Mouse (Mus musculus): ENCODE results near the gene Dyrk3.

Dyrk3 gene

DNA sequence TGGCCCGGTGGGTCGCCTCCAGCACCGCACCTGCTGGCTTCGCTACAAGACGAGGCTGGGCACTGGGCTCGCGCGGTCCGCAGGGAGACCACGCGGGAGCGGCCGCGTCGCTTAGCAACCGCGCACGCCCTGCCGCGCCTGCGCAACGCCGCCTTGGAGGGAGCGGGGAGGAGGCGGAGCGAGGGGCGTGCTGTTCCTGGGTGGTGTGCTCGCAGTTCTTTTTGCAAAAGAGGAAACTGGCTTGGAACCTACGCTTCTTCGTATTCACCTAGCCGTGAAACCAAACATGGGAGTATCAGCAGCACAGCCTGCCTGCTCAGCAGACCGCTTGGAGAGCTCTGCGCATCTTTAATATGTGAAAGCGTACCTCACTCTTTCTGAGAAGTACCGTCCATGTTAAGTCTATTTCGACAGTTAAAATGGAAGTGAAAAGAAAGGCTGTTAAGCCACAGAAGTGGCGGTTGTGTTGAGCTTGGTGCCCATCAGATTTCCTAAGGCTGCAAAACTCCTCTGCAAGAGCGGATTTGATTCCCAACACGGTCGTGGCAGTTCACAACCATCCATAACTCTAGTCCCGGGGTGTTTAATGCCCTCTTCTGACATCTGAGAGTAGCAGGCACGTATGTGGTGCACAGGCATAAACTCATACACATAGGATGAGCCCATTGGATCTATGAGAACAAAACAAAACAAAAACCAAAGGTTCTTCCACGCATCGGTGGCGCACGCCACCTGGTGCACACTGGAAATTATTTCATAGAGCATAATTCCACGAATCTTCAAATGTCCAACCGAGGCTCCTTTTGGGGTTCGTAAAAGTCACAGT lies at the start of gene Dyrk3:
TSS of gene Dyrk3 (minus strand) at position 150 of the 826 bp plus-strand sequence.
- DNase-seq (ENCODE audit: inconsistent age in 2 of 2, low spot score in 1 of 2) = peak; percentile 95 to 97

GRCm38 (mm10) chr1:131187856-131188255 lies 49.7 kb upstream of the Dyrk3 start:
- DNase-seq (ENCODE audit: inconsistent age in 2 of 2, low spot score in 1 of 2) = no peak

- peak in 1 of 2 experiments; percentile 24 for DNase-seq (ENCODE audit: inconsistent age in 2 of 2, low spot score in 1 of 2)
Observed at GRCm38 (mm10) chr1:131186995-131187394, 48.9 kb upstream of the Dyrk3 start.

- no peak for DNase-seq (ENCODE audit: inconsistent age in 2 of 2, low spot score in 1 of 2)
Observed at GRCm38 (mm10) chr1:131185821-131186506, 47.8 kb upstream of the Dyrk3 start.

DNA sequence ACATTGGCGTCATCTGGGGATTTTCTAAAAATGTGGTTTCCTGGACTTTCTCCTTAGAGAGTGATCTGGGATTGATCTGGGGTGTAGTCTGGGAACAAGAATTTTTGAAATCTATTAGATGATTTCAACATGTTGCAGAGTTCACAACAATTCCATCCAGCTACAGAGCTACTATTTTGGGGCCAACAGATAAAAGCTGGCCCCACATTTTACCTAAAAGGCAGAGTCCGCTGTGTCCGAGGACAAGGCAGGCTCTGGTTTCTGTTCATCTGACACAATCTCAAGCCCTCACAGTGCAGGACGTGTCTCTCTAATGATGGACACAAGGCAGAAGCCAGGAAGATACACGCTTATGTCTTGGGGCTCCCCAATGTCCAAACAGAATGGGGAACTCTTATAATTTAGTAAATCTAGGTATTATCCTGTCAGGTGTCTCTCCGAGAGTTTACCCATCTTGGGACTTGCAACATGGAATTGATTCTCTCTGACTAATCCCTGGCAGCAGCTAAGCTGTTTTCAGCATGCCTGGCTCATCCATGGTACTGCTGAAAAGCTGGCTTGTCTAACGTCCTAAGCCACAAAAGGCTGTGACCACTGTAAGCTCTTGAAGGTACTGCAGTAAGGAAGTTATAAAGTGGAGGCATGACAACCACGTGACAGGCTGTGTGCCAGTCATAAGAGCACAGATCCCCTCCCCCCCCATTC lies 47.0 kb upstream of the Dyrk3 start:
- DNase-seq (ENCODE audit: inconsistent age in 2 of 2, low spot score in 1 of 2) = peak in 1 of 2 experiments; percentile 22

DNA sequence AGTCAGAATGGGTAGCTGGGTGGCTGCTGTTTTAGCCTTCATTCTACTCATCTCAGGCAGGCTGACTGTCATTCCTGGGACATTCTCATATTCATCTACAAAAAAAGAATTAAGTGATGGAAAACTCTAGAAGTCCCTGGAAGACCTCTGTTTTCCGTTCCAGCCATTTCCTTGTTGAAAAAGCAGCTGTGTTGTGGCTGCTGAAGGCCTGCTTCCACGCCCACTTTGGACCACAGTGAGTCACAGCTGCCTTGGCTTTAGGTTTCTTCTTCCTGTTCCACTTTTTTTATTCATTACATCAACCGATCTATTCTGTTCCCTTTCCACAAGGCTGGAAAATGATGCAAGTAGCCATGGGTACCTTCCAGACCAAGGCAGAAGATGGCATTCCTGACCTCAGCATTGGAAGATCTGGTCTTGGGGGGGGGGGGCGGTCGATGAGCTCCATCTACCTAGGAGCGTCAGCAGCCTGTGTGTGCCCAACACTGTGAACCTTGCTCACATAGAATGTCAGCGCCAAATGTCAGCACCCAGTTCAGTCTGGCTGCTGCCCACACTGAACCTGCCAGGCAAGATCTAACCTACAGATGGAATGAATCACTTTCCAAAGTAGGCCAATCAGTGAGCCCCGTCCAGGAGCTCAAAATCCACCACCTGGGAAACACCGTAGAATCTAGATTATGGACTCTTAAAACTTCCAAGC lies 46.3 kb upstream of the Dyrk3 start:
- DNase-seq (ENCODE audit: inconsistent age in 2 of 2, low spot score in 1 of 2) = peak in 1 of 2 experiments; percentile 68

DNA sequence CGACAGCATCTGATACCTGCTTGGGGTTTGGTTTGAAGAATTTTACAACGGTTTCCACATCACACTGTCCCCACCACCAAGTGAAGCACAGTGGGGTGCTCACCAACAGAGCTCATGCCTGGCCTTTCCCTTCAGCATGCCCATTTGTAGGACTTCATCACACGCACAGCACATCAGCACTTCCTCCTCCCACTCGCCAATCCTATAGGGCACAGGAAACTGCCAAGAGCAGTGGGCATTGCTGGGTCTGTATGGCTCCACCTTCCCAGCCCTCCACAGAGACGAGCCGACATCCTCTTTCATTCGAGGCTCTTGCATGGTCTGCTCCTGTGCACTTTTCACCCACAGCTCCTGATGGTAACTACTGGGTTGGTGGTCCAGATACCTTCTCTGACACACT lies 45.1 kb upstream of the Dyrk3 start:
- DNase-seq (ENCODE audit: inconsistent age in 2 of 2, low spot score in 1 of 2) = peak in 1 of 2 experiments; percentile 36

DNA sequence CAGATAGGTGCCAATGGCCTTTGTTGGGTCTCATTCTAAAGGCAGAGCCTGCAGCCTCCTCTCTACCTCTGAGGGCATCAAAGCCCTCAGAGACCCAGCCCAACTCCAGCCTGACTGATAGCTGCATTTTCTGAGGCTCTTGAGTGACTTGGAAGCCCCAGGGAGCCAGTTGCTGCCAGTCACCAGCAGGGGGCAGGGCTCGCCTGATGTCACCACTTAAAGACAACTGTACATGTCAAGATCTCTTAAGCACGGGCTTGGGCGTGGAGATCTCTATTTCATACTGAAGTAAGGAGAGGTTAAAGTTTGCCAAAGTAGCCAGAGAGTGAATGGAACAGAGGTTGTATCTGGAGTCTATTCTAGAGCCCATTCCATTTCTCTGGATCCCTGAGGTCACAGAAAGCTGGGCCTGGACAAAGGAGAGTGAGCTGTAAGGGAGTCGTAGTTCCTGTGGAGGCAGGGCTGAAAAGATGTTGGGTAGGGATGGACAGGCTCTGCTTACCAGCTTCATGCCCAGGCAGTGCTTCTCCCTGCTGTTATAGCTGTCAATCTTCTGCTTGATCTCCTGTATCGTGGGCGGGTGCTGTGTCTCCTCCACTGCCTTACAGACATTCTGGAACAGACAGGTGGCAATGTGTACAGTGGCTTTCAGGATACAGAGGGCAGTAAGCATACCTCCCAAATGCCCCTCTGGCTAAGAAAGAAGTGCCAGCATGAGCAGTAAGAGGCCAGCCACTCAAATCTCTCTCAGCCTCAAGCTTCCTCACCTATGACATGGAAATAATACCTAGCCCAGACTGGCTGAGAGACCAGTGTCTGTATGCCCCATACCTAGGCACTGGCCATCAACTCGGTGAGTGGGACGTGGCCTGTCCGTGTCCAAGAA lies 43.7 kb upstream of the Dyrk3 start:
- peak; percentile 84 to 95 for DNase-seq (ENCODE audit: inconsistent age in 2 of 2, low spot score in 1 of 2)

DNA sequence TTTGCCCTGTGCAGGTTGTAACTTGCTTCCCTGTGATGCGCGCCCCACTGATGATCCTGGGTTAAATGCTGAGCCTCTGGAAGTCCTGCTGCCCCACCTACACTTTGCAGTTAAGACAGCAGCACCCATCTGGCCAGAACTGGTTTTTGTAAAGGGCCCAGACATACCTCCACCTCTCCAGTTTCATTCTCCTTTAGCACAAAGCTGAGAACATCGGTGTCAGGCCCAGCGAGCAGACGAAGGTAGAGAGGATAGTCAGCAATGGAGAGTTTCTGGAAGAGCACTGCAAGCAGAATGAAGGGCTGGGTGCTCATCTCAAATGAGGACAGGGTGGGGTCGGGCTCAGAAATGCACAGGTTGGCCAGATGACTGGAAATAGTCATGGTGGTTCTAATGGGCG lies 42.2 kb upstream of the Dyrk3 start:
- DNase-seq (ENCODE audit: inconsistent age in 2 of 2, low spot score in 1 of 2) = no peak

DNA sequence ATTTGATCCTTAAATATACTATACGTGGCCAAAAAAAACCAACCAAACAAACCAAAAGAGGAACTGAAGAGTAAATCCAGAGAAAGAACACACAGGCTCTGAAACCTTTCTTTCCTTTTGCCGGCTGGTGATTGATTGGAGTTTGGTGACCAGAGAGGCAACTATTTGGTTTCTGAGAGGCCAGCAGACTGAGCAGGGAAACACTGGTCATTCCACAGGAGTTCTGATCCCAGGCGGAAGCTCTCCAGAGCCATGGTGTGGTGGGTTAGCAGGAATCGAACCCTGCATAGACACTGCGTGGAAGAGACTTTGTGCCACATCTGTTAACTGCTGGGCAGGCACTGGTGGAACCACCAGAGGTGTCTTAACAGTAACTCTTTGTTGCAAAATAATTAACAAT lies 39.9 kb upstream of the Dyrk3 start:
- DNase-seq (ENCODE audit: inconsistent age in 2 of 2, low spot score in 1 of 2) = peak in 1 of 2 experiments; percentile 65

- DNase-seq (ENCODE audit: inconsistent age in 2 of 2, low spot score in 1 of 2) = peak; percentile 75 to 85
Observed at GRCm38 (mm10) chr1:131177249-131177648, 39.1 kb upstream of the Dyrk3 start.

- DNase-seq (ENCODE audit: inconsistent age in 2 of 2, low spot score in 1 of 2) = peak; percentile 49 to 67
Observed at GRCm38 (mm10) chr1:131175819-131176218, 37.7 kb upstream of the Dyrk3 start.

DNA sequence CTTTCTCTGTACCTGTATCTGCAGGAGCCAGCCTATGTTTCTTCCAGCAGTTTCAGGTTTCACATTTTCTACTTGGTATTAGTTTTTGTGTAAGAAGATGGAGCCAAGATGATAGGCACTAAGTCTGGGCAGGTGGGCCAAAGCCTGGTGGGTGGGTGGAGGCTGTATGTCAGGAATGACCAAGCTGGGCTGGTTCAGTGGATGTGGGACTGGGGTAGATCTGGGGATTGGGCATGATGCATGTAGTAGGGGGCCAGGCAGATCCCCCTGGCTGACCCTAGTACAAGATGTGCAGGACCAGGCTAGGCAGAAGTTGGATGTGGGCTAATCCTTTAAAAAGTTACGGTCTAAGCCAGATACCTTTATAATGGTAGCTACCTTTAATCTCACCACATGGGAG lies 37.0 kb upstream of the Dyrk3 start:
- no peak for DNase-seq (ENCODE audit: inconsistent age in 2 of 2, low spot score in 1 of 2)

- peak; percentile 47 to 73 for DNase-seq (ENCODE audit: inconsistent age in 2 of 2, low spot score in 1 of 2)
Observed at GRCm38 (mm10) chr1:131174299-131174861, 36.2 kb upstream of the Dyrk3 start.

DNA sequence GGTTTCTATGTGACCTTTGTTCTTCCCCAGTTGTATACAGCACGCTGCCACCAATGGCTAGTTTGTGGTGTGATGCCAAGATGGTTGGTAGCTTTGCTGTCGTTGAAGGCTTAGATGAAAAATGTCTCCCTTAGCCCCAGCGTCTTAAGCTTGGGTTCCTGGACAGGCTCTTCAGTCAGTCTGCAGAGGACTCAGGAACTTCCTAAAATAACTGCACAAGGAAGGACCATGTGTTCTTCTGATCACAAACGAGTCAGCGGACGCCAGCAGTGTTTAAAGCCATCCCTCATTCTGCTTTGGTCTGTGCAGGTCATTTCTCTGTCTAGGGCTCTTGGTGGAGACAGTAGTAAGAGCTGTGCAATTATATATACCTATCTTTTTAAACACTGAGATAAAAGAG lies 35.7 kb upstream of the Dyrk3 start:
- DNase-seq (ENCODE audit: inconsistent age in 2 of 2, low spot score in 1 of 2) = no peak

- DNase-seq (ENCODE audit: inconsistent age in 2 of 2, low spot score in 1 of 2) = peak in 1 of 2 experiments; percentile 58
Observed at GRCm38 (mm10) chr1:131173001-131173400, 34.9 kb upstream of the Dyrk3 start.

GRCm38 (mm10) chr1:131167612-131168011 lies 29.5 kb upstream of the Dyrk3 start:
- no peak for DNase-seq (ENCODE audit: inconsistent age in 2 of 2, low spot score in 1 of 2)

GRCm38 (mm10) chr1:131164427-131164826 lies 26.3 kb upstream of the Dyrk3 start:
- no peak for DNase-seq (ENCODE audit: inconsistent age in 2 of 2, low spot score in 1 of 2)

GRCm38 (mm10) chr1:131161091-131161490 lies 23.0 kb upstream of the Dyrk3 start:
- DNase-seq (ENCODE audit: inconsistent age in 2 of 2, low spot score in 1 of 2) = no peak
